Mouse (Mus musculus): Measurements from ENCODE around the gene Gm28051.

DNA sequence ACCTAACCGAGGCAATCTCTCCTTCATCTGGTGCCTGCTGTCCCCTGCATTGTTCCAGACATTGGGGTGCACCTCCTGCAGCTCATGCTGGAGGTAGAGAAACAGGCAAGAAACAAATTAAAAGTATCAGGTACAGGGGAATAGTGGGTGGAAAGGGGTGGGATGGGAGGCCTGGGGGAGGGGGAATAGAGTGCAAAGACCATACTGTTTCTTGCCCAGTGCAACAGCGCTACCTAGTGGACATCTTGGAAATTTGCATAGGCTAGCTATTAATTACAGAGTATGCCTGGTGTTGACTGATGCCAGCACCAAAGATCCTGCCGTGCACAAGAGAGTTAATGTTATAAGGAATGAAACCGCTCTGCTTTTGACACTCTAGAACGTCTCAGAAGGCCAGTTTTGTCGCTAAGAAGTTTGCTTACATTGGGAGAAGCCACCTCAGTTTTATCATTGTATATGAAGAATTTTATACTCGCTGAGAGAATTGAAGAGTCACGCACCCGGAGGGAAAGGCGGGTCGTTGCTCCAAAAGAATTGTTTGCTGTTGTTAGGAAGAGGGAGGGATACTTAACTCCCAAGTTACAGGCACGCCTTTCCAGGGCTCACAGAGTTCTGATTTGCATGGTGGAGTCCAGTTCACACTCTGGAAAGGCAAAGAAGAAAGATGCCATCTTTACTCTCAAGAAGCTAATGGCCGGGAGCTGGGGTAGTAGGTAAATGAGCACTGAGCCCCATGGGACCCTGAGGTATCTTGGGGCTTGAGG is 37.8 kb downstream of the Gm28051 start:
- TF ChIP-seq POLR2A (IDR thresholded peaks at IDR 0.05; ENCODE audit: insufficient read length, low read depth) (no peak), POLR2AphosphoS2 (IDR thresholded peaks at IDR 0.05; ENCODE audit: insufficient read length, low read depth) (no peak), E2F4 (IDR thresholded peaks at IDR 0.05; ENCODE audit: insufficient read depth) (no peak), CEBPB (IDR thresholded peaks at IDR 0.05; ENCODE audit: insufficient read depth, poor library complexity, severe bottlenecking) (no peak), TCF12 (IDR thresholded peaks at IDR 0.05; ENCODE audit: insufficient read depth, poor library complexity, severe bottlenecking) (no peak), USF1 (IDR thresholded peaks at IDR 0.05; ENCODE audit: low read depth) (no peak), MAX (IDR thresholded peaks at IDR 0.05; ENCODE audit: low read depth) (no peak), MYOD1 (IDR thresholded peaks at IDR 0.05; ENCODE audit: control insufficient read depth in 1 of 3, insufficient read length in 2 of 3, low read depth in 2 of 3) (no peak), REST (IDR thresholded peaks at IDR 0.05; ENCODE audit: insufficient read depth, insufficient read length) (no peak)

Data from myocyte (in vitro differentiated cells).